Mouse (Mus musculus) gonadal fat pad, adult 2 months (tissue): ENCODE measurements around the gene Mfn2. TPM values are rescaled to one million over a fixed set of nuclear protein-coding genes. Genes with fewer than 3 reads are reported as not detected.
A peak's percentile ranks its signal among the peaks of the same experiment; 100 is the strongest.

Experiments
- DNase-seq: peaks from one replicate; pipeline ENCODE4 v3.0.0-alpha.2; 2012; ENCODE audit warnings: low read depth
- polyA plus RNA-seq: library from polyadenylated mRNA; depleted of rRNA; stranded (reverse); fragments of >200 nt; gene quantifications from 2 replicates; pipeline ENCODE4 v1.2.3, GENCODE M21; 2012

Mfn2 gene
- polyA plus RNA-seq, 1 experiment: 84.0 TPM

DNA sequence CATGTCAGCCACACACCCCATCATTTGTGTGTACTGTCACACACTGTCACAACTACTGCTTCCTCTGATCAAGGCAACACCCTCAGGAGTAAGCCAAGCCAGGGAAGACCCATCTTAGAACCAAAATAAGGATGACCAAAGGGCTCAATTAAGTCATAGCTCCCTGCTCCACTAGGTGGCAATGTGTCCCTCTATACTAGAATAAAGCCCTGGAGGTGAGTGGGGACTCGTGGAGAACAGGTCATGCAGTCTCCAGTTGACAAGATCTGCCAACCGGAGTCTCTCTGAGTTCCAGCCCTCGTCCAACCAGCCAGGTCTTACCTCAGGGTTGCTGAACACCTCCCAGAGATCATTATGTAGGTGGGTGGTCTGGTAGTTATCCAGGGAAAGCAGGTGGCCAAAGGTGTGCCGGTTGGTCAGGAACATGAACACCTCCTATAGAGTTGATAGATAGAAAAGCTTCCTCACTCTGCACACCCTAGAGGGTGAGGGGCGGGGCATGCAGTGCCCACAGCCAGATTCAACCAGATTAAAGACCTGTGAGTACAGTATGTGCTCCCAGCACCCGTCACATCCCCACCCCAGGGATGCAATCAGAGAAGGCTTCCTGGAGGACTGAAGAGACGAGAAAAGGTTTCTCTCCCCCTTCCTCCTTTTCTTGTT lies 14.1 kb upstream of the Mfn2 start:
- DNase-seq: no peak

DNA sequence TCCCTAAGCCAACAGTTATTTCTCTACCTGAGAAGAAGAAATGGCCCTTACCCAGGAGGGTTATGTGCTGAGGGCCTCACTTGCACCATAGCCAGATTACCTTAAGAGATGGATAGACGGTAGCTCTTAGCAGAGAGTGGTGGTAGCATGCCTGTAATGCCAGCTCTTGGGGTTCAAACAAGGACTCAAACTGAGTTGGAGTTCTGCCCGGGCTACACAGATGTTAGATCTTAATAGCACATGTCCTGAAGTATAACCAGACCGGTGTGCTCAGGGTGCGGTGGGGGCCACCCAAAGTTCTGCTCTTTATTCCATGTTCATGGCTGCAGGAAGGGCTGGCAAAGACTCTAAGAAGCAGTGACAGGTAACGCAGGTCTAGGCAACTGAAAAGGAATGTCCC lies 5.0 kb upstream of the Mfn2 start:
- no peak for DNase-seq

DNA sequence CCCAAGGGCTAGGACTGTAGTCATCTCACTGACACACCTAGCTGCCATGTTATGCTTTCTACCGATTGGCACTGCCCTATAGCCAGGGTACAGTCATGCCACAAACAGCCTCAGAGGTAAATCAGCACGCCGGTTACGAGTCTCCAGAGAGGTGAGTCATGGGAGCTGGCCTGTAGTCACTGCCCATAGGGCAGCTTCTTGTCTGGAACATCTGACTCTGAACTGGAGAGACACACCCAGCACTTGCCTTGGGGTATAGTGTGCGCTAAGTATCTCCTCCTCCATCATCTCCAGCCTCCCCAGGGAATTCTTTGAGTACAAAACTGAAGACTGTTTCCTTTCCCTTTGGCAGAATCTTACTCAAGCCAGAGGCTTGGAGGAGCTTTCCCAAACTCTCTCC lies 1.7 kb upstream of the Mfn2 start:
- peak; percentile 24 for DNase-seq

DNA sequence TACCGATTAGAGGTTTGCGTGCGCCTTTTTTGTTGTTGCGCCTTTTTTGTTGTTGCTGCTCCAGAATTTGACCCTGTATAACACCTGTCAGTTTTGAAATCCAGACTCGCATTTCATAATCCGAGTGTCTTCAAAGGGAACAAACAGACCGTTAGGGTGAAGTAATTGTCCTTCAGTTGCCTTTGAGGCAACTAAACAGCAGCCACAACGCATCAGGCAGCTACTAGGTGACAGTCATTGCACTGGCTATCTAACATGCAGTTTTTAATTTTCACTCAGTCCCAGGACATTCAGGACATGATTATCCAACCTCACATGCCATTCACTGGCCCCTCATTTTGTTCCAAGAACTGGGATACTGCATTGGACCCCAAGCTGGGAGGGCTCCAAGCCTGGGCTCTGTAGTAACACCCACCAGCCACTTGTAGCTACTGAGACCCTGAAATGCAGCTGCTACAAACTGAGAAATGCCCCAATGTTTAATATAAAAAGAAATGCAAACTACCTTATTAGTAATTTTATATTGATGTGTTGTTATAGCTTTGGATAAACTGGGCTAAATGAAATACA lies 671 bp upstream of the Mfn2 start:
- peak; percentile 57 for DNase-seq

DNA sequence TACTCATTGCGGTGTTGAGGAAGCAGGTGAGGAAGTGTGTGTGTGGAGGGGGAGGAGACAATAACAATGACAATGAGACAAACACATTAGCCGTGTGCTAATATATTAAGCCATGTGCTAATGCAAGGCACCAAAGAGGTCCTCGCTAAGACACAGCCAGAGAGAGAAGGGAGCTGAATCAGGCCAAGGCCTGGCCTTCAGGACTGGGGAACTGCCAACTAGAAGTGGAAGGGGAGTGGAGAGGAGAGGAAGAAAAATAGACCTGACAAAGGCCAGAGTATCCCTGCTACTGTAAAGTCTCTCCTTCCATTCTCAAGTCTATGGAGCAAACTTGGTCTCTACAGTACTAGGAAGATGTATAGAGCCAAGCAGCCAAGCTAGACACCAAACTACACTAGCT lies 903 bp downstream of the Mfn2 start:
- no peak for DNase-seq

DNA sequence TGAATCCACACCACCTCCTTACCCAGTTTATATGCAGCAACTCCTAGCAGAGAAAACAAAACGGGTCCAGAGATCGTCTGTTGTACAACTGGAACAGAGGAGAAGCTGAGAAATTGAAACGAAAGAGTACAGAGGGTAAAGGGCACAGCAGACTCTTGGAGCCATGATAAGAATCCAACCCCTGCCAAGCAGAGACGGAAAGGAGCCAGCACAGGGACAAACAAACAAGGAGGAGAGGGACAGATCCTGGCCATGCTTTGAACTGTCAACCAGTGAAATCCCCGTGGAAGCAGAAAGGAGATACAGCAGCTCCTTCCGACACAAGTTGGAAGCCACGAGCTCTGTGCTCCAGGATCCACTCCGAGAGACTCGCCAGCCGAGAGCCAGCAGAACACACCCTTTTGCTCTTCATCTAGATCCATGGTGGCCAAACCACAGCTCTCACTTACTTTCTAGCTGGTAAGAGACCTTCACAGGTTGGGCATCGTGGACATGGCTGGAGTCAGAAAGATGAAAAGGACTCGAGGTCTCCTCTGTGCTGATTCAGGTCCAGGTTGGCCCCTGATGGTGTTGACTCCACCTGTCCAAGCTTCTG lies 1.5 kb downstream of the Mfn2 start:
- no peak for DNase-seq

DNA sequence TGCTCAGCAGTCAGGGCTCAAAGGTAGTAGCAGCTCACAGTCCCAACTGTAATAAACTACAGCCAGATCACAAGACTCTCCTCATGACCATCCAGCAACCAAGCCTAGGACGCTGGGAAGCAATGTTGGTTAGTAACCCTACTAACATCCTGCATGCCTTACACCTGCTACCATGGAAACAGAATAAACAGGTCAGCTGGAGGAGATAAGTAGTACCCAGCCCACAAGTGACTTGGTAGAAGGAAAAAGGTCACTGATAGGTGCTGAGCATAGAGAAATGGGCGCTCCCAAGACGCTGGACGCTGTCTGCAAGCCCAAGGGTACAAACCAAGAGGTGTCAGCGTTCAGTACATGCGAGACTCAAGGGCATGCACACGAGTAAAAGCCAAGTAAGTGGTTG lies 4.1 kb downstream of the Mfn2 start:
- DNase-seq: no peak

DNA sequence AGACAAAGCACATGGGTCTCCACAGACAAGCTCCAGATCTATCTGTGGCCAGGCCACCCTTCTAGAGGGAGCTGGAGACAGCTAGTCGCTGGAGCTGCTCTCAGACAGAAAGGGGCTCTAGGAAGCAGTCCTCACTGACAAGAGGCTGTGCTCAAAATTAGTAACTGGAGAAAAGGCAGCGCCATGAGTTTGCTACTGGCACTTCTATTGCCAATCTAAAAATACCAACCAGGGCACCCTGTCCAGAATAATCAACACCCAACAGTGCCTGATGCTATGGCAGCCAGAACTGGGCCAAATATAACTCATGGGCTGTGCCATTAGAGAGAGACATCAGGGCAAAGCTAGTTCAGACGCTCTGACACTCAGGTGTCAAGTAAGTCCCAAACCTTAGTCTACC lies 7.2 kb downstream of the Mfn2 start:
- no peak for DNase-seq

DNA sequence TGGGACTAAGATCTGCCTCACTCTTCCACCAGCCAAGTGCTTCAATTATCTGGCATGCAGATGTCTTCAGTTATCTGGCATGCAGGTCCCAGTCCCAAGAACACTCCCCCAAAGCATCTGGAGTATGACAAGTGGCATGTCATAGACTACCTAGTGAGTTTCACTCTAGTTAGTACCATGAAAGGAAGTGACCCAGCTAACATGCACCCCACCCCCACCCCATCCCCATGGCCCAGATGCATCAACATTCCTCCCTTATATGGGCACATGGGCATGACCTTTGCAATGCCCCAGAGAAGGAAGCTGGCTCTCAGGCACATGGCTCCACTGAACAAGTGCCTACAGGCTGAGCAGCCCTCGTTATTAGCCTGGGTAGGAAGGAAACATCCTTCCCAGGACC lies 8.1 kb downstream of the Mfn2 start:
- DNase-seq: no peak

DNA sequence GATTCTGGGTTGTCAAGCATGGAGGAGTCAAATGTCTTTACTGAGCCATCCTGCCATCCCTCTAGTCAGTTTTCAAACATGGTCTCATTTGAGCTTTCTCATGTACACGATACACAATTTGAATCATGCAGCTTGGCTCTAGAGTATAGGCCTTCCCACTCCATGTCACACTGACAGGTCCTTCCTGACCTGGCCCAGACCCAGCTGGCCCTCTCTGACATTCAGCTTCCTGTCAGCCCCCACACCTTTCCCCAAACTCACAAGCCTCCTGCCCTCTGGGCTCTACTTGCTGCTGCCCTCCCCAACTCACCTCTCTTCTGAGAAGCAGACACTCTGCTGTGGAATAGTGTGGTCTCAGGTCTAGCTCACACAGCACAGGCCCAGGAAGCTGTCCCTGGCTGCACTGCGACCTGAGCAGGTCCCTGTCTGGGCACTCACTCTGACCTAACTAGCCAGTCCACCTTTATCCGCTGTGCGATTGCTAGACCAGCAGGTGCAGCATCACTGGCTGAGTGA lies 8.6 kb downstream of the Mfn2 start:
- no peak for DNase-seq

DNA sequence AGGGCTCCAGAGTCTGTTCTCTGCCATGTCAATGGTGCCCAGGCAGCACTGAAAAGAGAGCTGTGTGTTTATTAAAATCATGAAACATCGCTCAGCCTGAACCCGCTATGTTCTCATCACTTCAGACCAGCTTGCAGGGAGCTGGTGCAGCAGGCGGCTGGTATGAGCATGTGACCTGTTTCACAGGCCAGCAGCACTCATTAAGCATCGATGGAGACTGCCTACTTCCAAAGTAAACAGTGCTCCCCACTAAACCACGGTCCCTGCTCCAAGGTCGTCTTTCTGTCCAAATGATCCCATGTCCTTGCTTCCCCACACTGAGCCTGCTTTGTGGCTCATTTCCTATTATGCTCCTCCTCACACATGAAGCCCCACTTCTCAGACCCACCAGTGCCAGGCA lies 14.2 kb downstream of the Mfn2 start:
- no peak for DNase-seq

DNA sequence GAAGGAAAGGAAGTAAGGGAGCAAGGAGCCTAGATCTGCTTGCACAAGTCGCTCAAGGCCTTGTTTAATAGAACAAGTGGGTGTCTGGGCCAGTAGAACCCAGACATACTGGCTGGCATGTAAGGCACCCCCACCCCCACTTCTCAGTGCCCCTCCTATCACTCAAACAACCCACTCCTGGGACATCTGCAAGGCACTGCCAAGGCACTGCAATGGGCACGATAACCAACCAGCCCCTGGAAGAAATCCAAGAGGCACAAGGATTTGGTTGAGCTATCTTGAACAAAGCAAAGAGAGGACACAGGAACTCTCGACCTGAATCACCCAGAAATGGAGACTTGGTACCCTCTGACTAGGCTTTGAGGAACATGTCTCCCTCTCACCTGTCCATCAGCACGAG lies 16.3 kb downstream of the Mfn2 start:
- no peak for DNase-seq

DNA sequence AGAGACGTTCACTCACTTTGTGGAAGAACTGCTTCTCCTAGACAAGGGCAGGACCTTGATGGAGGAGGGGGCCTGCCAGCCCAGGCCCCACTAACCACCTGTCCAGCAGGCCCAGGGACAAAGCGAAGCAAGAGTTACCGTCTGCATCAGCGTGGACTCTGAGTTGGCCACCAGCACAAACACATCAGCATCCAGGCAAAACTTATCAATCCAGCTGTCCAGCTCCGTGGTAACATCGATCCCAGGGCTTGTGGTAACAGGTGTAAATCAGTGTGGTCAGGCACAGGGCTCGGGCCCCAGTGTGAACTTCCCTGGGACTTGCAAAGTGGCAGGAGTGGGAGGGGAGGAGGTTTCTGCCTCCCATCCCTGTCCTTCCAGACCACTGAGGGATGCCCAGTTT lies 17.2 kb downstream of the Mfn2 start:
- DNase-seq: no peak

DNA sequence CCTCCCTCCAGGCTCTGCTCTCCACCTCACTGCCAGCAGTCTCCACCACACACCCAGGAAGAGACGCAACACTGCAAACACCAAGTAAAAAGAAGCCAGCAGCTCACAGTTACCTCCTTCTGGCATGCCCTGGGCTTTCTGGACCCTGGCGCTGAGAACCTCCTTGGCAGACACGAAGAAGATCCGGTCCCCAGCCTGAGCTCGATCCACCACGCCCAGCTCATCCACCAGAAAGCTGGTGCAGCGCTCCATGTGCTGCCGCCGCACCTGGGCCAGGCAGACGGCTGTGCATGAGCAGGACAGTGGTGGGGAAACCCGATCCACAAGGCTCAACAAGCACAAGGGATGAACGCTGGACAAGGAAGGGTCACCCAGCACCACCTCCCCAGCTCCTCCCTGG lies 18.3 kb downstream of the Mfn2 start:
- no peak for DNase-seq

DNA sequence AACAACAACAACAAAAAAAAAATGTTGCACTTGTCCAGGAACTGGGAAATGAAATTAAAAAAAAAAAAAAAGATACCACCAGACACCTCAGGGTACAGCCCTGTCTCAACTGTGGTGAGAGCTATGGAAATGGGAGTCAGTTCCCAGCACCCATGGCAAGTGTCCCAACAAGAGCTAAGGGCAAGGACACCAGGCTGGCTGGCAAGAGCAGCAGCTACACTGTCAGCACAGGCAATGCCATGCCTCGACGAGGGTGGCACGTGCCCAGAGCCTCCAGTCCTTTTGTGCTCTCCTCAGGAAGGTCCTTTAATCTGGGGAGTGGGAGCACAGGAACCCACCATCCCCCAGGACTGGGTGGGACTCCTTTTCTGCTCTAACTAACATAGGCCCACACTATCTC lies 20.4 kb downstream of the Mfn2 start:
- DNase-seq: no peak

DNA sequence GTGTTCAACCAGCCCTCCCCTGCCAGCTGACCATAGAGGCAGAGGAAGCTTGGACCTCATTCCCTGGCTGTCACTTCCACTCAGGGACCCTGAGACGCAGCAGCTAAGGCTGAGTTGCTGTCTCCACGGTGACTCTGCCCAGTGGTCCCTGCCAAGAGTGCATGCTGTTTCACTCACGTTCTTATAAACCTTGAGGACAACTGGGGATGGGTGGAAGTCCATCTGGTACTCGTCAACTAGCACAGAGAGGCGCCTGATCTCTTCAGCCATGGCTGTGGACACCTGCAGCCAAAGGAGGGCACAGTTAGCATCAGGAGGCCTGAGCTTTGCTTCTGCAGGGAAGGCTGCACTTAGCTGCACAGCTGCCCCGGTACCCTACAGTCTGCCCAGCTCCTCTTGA lies 21.5 kb downstream of the Mfn2 start:
- DNase-seq: no peak

DNA sequence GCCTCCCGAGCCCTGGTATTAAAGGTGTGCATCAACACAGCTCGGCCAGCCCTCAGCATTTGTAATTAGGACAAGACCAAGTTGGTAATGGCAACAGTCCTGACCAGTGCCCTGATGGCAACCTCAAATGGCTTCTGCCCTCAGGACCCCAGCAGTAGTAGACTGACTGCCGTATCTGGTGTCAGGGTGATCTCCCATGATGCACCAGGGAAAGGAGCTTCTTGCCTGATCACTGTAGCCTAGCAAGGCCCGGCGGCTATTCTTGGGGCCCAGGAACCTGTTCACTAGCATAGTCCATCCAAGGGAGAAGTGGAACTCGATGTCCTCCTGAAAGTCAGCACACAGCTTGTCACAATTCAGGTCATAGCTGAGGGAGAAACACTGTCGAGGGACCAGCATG lies 22.7 kb downstream of the Mfn2 start:
- no peak for DNase-seq

DNA sequence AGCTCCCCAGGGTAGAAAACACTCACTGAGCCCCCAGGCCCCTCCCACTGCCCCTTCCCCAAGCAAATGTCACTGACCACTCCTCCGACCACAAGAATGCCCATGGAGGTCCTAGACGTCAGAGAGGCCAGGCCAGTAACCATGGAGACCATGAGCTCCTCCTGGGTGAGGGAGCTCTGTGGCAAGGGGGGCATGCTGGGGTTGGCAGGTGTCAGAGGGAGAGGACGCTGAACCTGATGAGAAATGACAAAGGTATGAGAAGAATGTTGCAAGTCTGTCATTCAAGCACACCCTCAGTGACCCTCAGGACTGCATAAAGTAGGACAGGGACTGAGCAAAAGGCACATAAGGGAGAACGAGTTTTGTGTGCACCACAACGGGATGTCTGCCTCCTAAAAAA lies 24.6 kb downstream of the Mfn2 start:
- DNase-seq: no peak

DNA sequence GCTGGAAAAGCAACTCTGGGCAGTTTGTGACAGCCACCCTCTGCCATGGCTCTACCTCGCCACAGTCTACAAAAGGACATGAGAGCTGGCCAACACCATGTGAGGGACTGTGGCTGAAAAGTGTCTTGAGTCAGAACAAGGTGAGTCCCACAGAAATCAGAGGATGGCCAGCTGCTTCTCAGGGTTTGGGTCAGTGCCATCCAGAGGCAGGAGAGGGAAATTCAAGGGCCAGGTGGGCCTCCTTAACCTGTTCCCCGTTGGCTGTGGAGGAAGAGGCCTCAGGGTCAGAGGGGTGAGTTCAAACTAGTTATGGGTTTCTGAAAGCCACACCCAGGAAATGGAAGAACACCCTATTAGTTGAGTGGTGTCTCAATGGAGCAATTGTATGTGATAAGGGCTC lies 25.0 kb downstream of the Mfn2 start:
- no peak for DNase-seq

DNA sequence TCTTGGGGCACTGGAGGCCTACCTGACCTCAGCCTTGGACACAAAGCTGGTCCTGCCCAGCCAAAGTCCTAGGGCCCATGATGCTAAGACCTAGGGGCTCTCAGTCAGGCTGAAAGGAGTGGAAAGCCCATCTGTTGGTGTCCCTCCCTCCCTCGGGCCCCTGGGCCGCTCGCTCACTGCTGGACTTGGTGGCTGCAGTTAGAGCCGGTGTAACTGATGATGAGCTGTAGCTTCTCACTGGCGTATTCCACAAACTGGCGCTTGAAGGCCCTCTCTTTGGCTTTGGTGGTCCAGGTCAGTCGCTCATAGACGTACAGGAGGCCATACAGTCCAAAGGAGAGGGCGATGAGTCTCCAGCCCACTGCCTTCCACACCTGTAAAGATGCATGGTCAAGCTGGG lies 26.0 kb downstream of the Mfn2 start:
- no peak for DNase-seq

DNA sequence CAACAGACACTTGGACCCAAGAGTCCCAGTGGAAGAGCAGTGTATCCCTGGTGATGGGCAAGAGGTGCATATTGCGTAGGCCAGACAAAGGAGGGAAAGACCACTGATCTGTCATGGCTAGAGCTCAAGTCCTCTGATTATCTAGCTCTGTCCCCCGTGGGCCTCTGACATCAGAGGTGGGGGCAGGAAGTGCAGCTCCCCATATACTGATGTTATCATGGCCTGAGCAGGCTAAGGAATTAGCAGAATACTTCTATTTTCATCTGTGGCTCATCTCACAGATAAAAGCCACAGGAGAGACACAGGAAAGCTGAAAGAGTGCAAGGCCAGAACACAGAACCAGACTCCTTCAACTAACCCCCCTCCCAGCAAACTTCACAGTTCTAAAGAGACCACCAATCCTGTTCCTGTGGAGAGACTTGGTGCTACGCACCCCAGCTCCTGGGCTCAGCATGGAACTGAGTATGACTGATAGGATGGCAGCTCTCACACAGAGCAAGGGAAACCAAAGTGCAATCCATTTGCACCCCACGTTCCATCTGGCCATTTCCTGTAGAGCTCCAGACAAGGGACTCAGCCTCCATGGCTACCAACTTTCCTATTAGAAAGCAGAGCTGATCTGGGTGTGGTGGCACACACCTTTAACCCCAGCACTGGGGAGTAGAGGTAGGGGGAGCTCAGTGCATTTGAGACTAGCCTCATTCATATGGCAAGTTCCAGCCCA lies 28.5 kb downstream of the Mfn2 start:
- no peak for DNase-seq

DNA sequence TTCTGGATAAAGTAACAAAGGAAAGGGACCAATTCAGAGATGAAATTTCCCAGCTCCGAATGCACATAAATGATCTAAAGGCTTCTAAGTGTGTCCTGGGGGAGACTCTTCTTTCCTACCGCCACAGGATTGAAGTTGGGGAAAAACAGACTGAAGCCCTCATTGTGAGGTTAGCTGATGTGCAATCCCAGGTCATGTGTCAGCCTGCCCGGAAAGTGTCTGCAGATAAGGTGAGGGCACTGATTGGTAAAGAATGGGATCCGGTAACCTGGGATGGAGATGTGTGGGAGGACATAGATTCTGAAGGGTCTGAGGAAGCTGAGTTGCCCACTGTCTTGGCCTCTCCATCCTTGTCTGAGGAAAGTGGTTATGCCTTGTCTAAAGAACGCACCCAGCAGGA lies 35.3 kb downstream of the Mfn2 start:
- no peak for DNase-seq

DNA sequence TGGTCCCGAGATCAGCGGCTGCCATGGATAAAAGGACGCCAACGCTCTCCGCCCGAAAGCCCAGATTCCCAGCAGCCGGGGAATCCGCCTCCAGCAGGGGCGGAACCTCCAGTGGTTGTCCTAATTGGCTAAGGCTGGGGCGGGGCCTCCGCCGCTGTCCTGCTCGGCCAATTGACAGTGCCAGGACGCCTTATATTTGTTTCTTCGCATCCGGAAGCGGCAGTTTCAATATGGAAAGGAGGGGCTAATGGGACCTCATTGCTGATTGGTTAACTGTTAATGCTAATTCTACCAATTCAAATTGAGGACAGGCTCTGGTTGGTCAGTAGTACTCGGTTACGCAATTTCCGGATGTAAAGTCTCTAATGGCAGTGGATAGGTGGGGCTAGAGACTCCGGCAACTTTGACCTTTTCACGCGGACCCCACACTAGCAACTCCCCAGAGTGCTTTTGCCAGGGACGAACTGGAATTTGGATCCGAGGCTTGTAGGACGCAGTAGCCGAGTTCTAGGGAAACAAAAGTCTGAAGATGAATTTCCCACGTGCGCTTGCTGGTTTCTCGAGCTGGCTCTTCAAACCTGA lies 36.0 kb downstream of the Mfn2 start, which contains the start of the genes Miip and Fv1:
TSS of gene Miip (minus strand) at position 367 of the 582 bp plus-strand sequence.
TSS of gene Fv1 (plus strand) at position 530 of the 582 bp plus-strand sequence.
- DNase-seq: peak; percentile 98
